Mouse (Mus musculus): ENCODE results near the gene Vmn1r89.

- TF ChIP-seq CTCF (IDR thresholded peaks at IDR 0.05; ENCODE audit: insufficient read depth, low read length) = no peak
- TF ChIP-seq POLR2A (IDR thresholded peaks at IDR 0.05; ENCODE audit: borderline replicate concordance, extremely low read depth, low read depth, low read length) = no peak
Measured at GRCm38 (mm10) chr7:13269394-13269793, 56.6 kb downstream of the Vmn1r89 start.

Data from lung, adult 2 months (tissue).